Mouse (Mus musculus): Measurements from ENCODE around the gene Ahcy.

Gene Ahcy

GRCm38 (mm10) chr2:155082121-155082803 is 8.0 kb upstream of the Ahcy start:
- ChIA-PET CTCF (interaction anchor here (0.6 to 1.7 kb wide), 33 partner anchors 8 to 1946 kb away, joined by 3 to 15 read pairs (median 3); partner anchors contain the start of genes Ahcy (in 2 of the 4), Dynlrb1 (in 1 of the 4), Itch (in 1 of the 4) and Map1lc3a (in 1 of the 4)), POLR2A (interaction anchor here in 3 of 4 experiments (0.5 to 9.0 kb wide), 26 partner anchors 8 to 423 kb away, joined by 3 to 45 read pairs (median 4); partner anchors contain the start of genes Ahcy (in 2 of the 3) and Map1lc3a (in 1 of the 3))

- ChIA-PET POLR2A (interaction anchor here in 3 of 4 experiments (0.5 to 9.0 kb wide), 9 partner anchors 7 to 320 kb away, joined by 3 to 45 read pairs (median 4); partner anchors contain the start of gene Ahcy (in 1 of the 3)), CTCF (interaction anchor here in 1 of 4 experiments (1.7 kb wide), 1 partner anchor 88 kb away, joined by 5 read pairs; no protein-coding TSS in a partner anchor)
These were observed 6.8 kb upstream of the Ahcy start for GRCm38 (mm10) chr2:155081056-155081455.

- CTCF ChIA-PET, result no interaction called here
- POLR2A ChIA-PET, result interaction anchor here in 1 of 4 experiments (0.9 to 1.4 kb wide), 2 partner anchors 11 to 12 kb away, joined by 4 to 10 read pairs; no protein-coding TSS in a partner anchor
These were observed 5.9 kb upstream of the Ahcy start for GRCm38 (mm10) chr2:155080179-155080530.

GRCm38 (mm10) chr2:155079500-155080178 is 5.3 kb upstream of the Ahcy start:
- CTCF ChIA-PET, result interaction anchor here in 1 of 4 experiments (1.0 kb wide), 1 partner anchor 192 kb away, joined by 3 read pairs; no protein-coding TSS in a partner anchor

GRCm38 (mm10) chr2:155075649-155076048 is 1.4 kb upstream of the Ahcy start:
- POLR2A ChIA-PET, result interaction anchor here in 3 of 4 experiments (0.5 to 17.2 kb wide), 19 partner anchors 10 to 442 kb away, joined by 3 to 231 read pairs (median 6); partner anchors contain the start of genes Acss2 (in 1 of the 3), Eif2s2 (in 1 of the 3), Ggt7 (in 1 of the 3) and Itch (in 1 of the 3)
- CTCF ChIA-PET, result interaction anchor here in 2 of 4 experiments (0.5 to 0.9 kb wide), 2 partner anchors 79 to 196 kb away, joined by 3 read pairs; no protein-coding TSS in a partner anchor

More at GRCm38 (mm10) chr2:155079500-155080178, 5.3 kb upstream of the Ahcy start:
- POLR2A ChIA-PET, result interaction anchor here (0.6 to 1.7 kb wide), 17 partner anchors 8 to 1019 kb away, joined by 3 to 10 read pairs (median 3); partner anchors contain the start of genes Dynlrb1 (in 1 of the 4), Eif2s2 (in 1 of the 4), Itch (in 1 of the 4) and Map1lc3a (in 1 of the 4)

GRCm38 (mm10) chr2:155074766-155075330 is 551 bp upstream of the Ahcy start:
- CTCF ChIA-PET, result interaction anchor here in 2 of 4 experiments (0.6 to 0.7 kb wide), 2 partner anchors 59 to 465 kb away, joined by 3 read pairs; no protein-coding TSS in a partner anchor
- POLR2A ChIA-PET, result interaction anchor here (0.5 to 17.2 kb wide), 64 partner anchors 8 to 506 kb away, joined by 3 to 231 read pairs (median 4); partner anchors contain the start of genes Itch (in 3 of the 4), Eif2s2 (in 2 of the 4), Map1lc3a (in 2 of the 4) and Raly (in 2 of the 4)

- CTCF ChIA-PET, result interaction anchor here in 2 of 4 experiments (0.6 to 1.5 kb wide), 2 partner anchors 9 to 695 kb away, joined by 3 to 5 read pairs; no protein-coding TSS in a partner anchor
- POLR2A ChIA-PET, result interaction anchor here in 3 of 4 experiments (0.5 to 17.2 kb wide), 31 partner anchors 8 to 283 kb away, joined by 3 to 231 read pairs (median 5); partner anchors contain the start of genes Itch (in 3 of the 3), Map1lc3a (in 2 of the 3), Dynlrb1 (in 1 of the 3) and Raly (in 1 of the 3)
These were observed 950 bp downstream of the Ahcy start for GRCm38 (mm10) chr2:155073347-155073746.

GRCm38 (mm10) chr2:155072353-155073145 is 1.7 kb downstream of the Ahcy start:
- ChIA-PET CTCF (interaction anchor here in 2 of 4 experiments (0.6 to 1.5 kb wide), 2 partner anchors 10 to 694 kb away, joined by 3 to 5 read pairs; no protein-coding TSS in a partner anchor), POLR2A (interaction anchor here in 3 of 4 experiments (0.6 to 17.2 kb wide), 21 partner anchors 8 to 524 kb away, joined by 3 to 231 read pairs (median 5); partner anchors contain the start of genes Dynlrb1 (in 1 of the 3), Eif2s2 (in 1 of the 3), Itch (in 1 of the 3) and Map1lc3a (in 1 of the 3))

- POLR2A ChIA-PET, result interaction anchor here in 2 of 4 experiments (1.1 to 17.2 kb wide), 7 partner anchors 8 to 179 kb away, joined by 3 to 231 read pairs (median 3); partner anchors contain the start of genes Dynlrb1 (in 1 of the 2) and Eif2s2 (in 1 of the 2)
- CTCF ChIA-PET, result no interaction called here
These were observed 3.3 kb downstream of the Ahcy start for GRCm38 (mm10) chr2:155071027-155071426.

GRCm38 (mm10) chr2:155057361-155057760 is 16.9 kb downstream of the Ahcy start:
- ChIA-PET CTCF (no interaction called here), POLR2A (interaction anchor here (0.9 to 12.3 kb wide), 4 partner anchors 11 to 17 kb away, joined by 3 to 231 read pairs (median 6); partner anchors contain the start of gene Ahcy (in 4 of the 4))

- ChIA-PET POLR2A (interaction anchor here in 2 of 4 experiments (0.8 to 12.3 kb wide), 9 partner anchors 10 to 579 kb away, joined by 3 to 231 read pairs (median 4); partner anchors contain the start of genes Ahcy (in 2 of the 2) and Eif2s2 (in 1 of the 2)), CTCF (no interaction called here)
These were observed 18.2 kb downstream of the Ahcy start for GRCm38 (mm10) chr2:155056076-155056578.

GRCm38 (mm10) chr2:155054672-155055071 is 19.6 kb downstream of the Ahcy start:
- CTCF ChIA-PET, result no interaction called here
- POLR2A ChIA-PET, result interaction anchor here in 2 of 4 experiments (0.7 to 12.3 kb wide), 7 partner anchors 10 to 182 kb away, joined by 3 to 231 read pairs (median 3); partner anchors contain the start of genes Ahcy (in 2 of the 2) and Dynlrb1 (in 1 of the 2)

GRCm38 (mm10) chr2:155053512-155053911 is 20.8 kb downstream of the Ahcy start:
- ChIA-PET CTCF (interaction anchor here in 1 of 4 experiments (0.6 to 0.7 kb wide), 2 partner anchors 12 to 154 kb away, joined by 3 to 4 read pairs; no protein-coding TSS in a partner anchor), POLR2A (interaction anchor here in 2 of 4 experiments (0.7 to 12.3 kb wide), 10 partner anchors 9 to 359 kb away, joined by 3 to 231 read pairs (median 4); partner anchors contain the start of genes Ahcy (in 2 of the 2) and Itch (in 1 of the 2))

- CTCF ChIA-PET, result interaction anchor here in 1 of 4 experiments (0.5 kb wide), 1 partner anchor 644 kb away, joined by 5 read pairs; no protein-coding TSS in a partner anchor
- POLR2A ChIA-PET, result interaction anchor here in 3 of 4 experiments (0.7 to 12.3 kb wide), 11 partner anchors 9 to 359 kb away, joined by 3 to 231 read pairs (median 6); partner anchors contain the start of genes Ahcy (in 3 of the 3), Itch (in 1 of the 3) and Raly (in 1 of the 3)
These were observed 21.6 kb downstream of the Ahcy start for GRCm38 (mm10) chr2:155052681-155053080.

- POLR2A ChIA-PET, result interaction anchor here in 3 of 4 experiments (0.5 to 12.3 kb wide), 40 partner anchors 9 to 1447 kb away, joined by 3 to 231 read pairs (median 6); partner anchors contain the start of genes Ahcy (in 3 of the 3), Eif2s2 (in 2 of the 3), Itch (in 2 of the 3) and Dynlrb1 (in 1 of the 3)
- CTCF ChIA-PET, result no interaction called here
These were observed 22.5 kb downstream of the Ahcy start for GRCm38 (mm10) chr2:155051622-155052351.
